Mouse (Mus musculus) liver, postnatal 0 days (tissue): ENCODE data around the gene Dcaf17. TPM values are rescaled to one million over a fixed set of nuclear protein-coding genes. Genes with fewer than 3 reads are reported as not detected.

ENCODE experiments used
- ATAC-seq: fragments of 200-750 bp; cut with Nextera tagmentation; 2 replicates; pipeline ENCODE4 v1.8.0; 2017; ENCODE audit warnings: mild to moderate bottlenecking, moderate library complexity
- DNase-seq: peaks from one replicate; pipeline ENCODE4 v3.0.0-alpha.2; 2016
- H3K27ac ChIP-seq: fragments of 300-500 bp; sonication (generic); 2 replicates; pipeline ENCODE4 v1.5.1; 2014; ENCODE audit warnings: antibody characterized with exemption, moderate library complexity, mild to moderate bottlenecking, low read depth
- H3K27me3 ChIP-seq: fragments of 300-500 bp; sonication (generic); 2 replicates; pipeline ENCODE4 v1.6.1; 2014; ENCODE audit warnings: low read length, control low read depth, mixed read lengths; ENCODE audit not compliant: insufficient read depth
- H3K36me3 ChIP-seq: fragments of 300-500 bp; sonication (generic); replicated peaks from 2 replicates; pipeline ENCODE4 v1.6.1; 2014; ENCODE audit warnings: mild to moderate bottlenecking, control low read depth, low read length, moderate library complexity, mixed read lengths; ENCODE audit not compliant: insufficient read depth
- H3K4me1 ChIP-seq: fragments of 300-500 bp; sonication (generic); 2 replicates; pipeline ENCODE4 v1.6.1; 2014; ENCODE audit warnings: antibody characterized with exemption, mild to moderate bottlenecking, control low read depth; ENCODE audit not compliant: insufficient read depth
- H3K4me2 ChIP-seq: fragments of 300-500 bp; sonication (generic); 2 replicates; pipeline ENCODE4 v1.6.1; 2014; ENCODE audit warnings: low read depth, mild to moderate bottlenecking, low read length, moderate library complexity, mixed read lengths
- H3K4me3 ChIP-seq: fragments of 300-500 bp; sonication (generic); 2 replicates; pipeline ENCODE4 v1.5.1; 2014; ENCODE audit warnings: low read depth, low read length
- H3K9ac ChIP-seq: fragments of 300-500 bp; sonication (generic); replicated peaks from 2 replicates; pipeline ENCODE4 v1.6.1; 2014; ENCODE audit warnings: mild to moderate bottlenecking, moderate library complexity
- H3K9me3 ChIP-seq: fragments of 300-500 bp; sonication (generic); 2 replicates; pipeline ENCODE4 v1.6.1; 2016; ENCODE audit warnings: mild to moderate bottlenecking, control low read depth, low read length, mixed read lengths
- CTCF ChIP-seq: sonication (generic); IDR thresholded peaks from 2 replicates; pipeline ENCODE4 v1.5.1; 2016; ENCODE audit warnings: antibody characterized with exemption, low read depth
- EP300 ChIP-seq: IDR thresholded peaks from 2 replicates; pipeline ENCODE4 v1.6.1; 2016; ENCODE audit warnings: antibody characterized with exemption, low read depth, mild to moderate bottlenecking
- WGBS: fragments of 180-500 bp; shearing (Covaris S2); extraction: QIAGEN DNeasy Blood & Tissue Kit; methylation state at CpG from one replicate; pipeline ENCODE4 v1.1.7; 2014; ENCODE audit not compliant: insufficient replicate concordance; 5-methylcytosine and 5-hydroxymethylcytosine counted together
- polyA plus RNA-seq: library from polyadenylated mRNA; unstranded; fragments of >200 nt; fragmentation: Nextera tagmentation; extraction: Ambion mirVana; gene quantifications from 2 replicates; pipeline ENCODE4 v1.2.1, GENCODE M21; 2015

Gene Dcaf17
- polyA plus RNA-seq, 1 experiment from 2014 or later = 11.8 TPM

GRCm38 (mm10) chr2:71073330-71073729 lies 18.2 kb downstream of the Dcaf17 start:
- Histone ChIP-seq H3K9ac (no peak overlapping the region), H3K4me3 (no peak overlapping the region), H3K27me3 (no peaks in the 10 kb centered on the region), H3K9me3 (no peaks in the 10 kb centered on the region), H3K4me2 (no peak overlapping the region), H3K27ac (no peak overlapping the region), H3K4me1 (0 out of 2 replicates have a peak, but pooled peaks cover 3% of the 10 kb centered on the region), H3K36me3 (peaks cover 9% of the 10 kb centered on the region; the same call in 1 of the 2 replicates)
- ATAC-seq (no peak), DNase-seq (no peak)
- no peak for TF ChIP-seq CTCF
- no peak for TF ChIP-seq EP300
- WGBS = 60% methylated on average over 3 of the region's 3 CpGs

GRCm38 (mm10) chr2:71073828-71074227 lies 18.7 kb downstream of the Dcaf17 start:
- DNase-seq = no peak
- H3K4me2 ChIP-seq = no peak overlapping the region
- H3K4me3 ChIP-seq = no peak overlapping the region
- no peak overlapping the region for H3K27ac ChIP-seq
- H3K4me1 ChIP-seq = 0 out of 2 replicates have a peak, but pooled peaks cover 3% of the 10 kb centered on the region
- ATAC-seq = peak; percentile 66
- H3K27me3 ChIP-seq = no peaks in the 10 kb centered on the region
- no peak overlapping the region for H3K9ac ChIP-seq
- WGBS = 48% methylated on average over 3 of the region's 3 CpGs
- H3K9me3 ChIP-seq = no peaks in the 10 kb centered on the region
- TF ChIP-seq EP300 (peak; percentile 79), CTCF (no peak)
- H3K36me3 ChIP-seq = peaks cover 9% of the 10 kb centered on the region; the same call in 1 of the 2 replicates

- H3K9me3 ChIP-seq = no peaks in the 10 kb centered on the region
- 87% methylated on average over 7 of the region's 7 CpGs for WGBS
- TF ChIP-seq EP300 (no peak), CTCF (no peak)
Observed at GRCm38 (mm10) chr2:71082416-71082815, 27.3 kb downstream of the Dcaf17 start.

GRCm38 (mm10) chr2:71083454-71084193 lies 28.5 kb downstream of the Dcaf17 start:
- ATAC-seq (peak; percentile 99), DNase-seq (no peak)
- Histone ChIP-seq H3K9me3 (no peaks in the 10 kb centered on the region), H3K4me2 (no peak overlapping the region), H3K4me3 (no peak overlapping the region), H3K4me1 (no peaks in the 10 kb centered on the region), H3K27ac (peak overlapping the region; percentile 81), H3K36me3 (peaks cover 22% of the 10 kb centered on the region), H3K9ac (no peak overlapping the region), H3K27me3 (no peaks in the 10 kb centered on the region)
- TF ChIP-seq CTCF (no peak), EP300 (no peak)
- 68% methylated on average over 6 of the region's 6 CpGs for WGBS

More at GRCm38 (mm10) chr2:71082416-71082815, 27.3 kb downstream of the Dcaf17 start:
- Histone ChIP-seq H3K4me1 (no peaks in the 10 kb centered on the region), H3K4me3 (no peak overlapping the region), H3K9ac (no peak overlapping the region), H3K36me3 (peaks cover 13% of the 10 kb centered on the region), H3K27me3 (no peaks in the 10 kb centered on the region), H3K27ac (no peak overlapping the region), H3K4me2 (no peak overlapping the region)
- no peak for ATAC-seq
- no peak for DNase-seq

- Histone ChIP-seq H3K9ac (no peak overlapping the region), H3K4me1 (peaks cover 6% of the 10 kb centered on the region; the same call in 1 of the 2 replicates), H3K36me3 (peaks cover 36% of the 10 kb centered on the region), H3K9me3 (no peaks in the 10 kb centered on the region), H3K4me2 (no peak overlapping the region), H3K27ac (no peak overlapping the region), H3K27me3 (no peaks in the 10 kb centered on the region), H3K4me3 (no peak overlapping the region)
- WGBS = 66% methylated on average over 3 of the region's 3 CpGs
- no peak for TF ChIP-seq EP300
- TF ChIP-seq CTCF = no peak
- no peak for DNase-seq
- no peak for ATAC-seq
Observed at GRCm38 (mm10) chr2:71089766-71090165, 34.6 kb downstream of the Dcaf17 start.

GRCm38 (mm10) chr2:71090660-71091445 lies 35.7 kb downstream of the Dcaf17 start:
- peak; percentile 87 for ATAC-seq
- Histone ChIP-seq H3K4me2 (no peak overlapping the region), H3K27ac (no peak overlapping the region), H3K27me3 (no peaks in the 10 kb centered on the region), H3K9ac (no peak overlapping the region), H3K4me1 (peaks cover 6% of the 10 kb centered on the region; the same call in 1 of the 2 replicates), H3K9me3 (no peaks in the 10 kb centered on the region), H3K36me3 (peaks cover 36% of the 10 kb centered on the region), H3K4me3 (no peak overlapping the region)
- WGBS = 68% methylated on average over 4 of the region's 4 CpGs
- TF ChIP-seq CTCF (peak; percentile 47), EP300 (peak; percentile 59; the same call in 1 of the 2 replicates)
- no peak for DNase-seq
